Mouse (Mus musculus) gastrocnemius, adult 8-10 months (tissue): Measurements from ENCODE around the gene Siah2. TPM values are rescaled to one million over a fixed set of nuclear protein-coding genes. Genes with fewer than 3 reads are reported as not detected.

Source experiments
- DNase-seq, 2 experiments: peaks; one replicate each; pipeline ENCODE4 v3.0.0; 2022; ENCODE audit warnings: low spot score in 2 of 2
- total RNA-seq, 4 experiments: library from RNA; stranded (reverse); gene quantifications; 2 replicates each; pipeline ENCODE4 v1.2.4; 2022

The Siah2 gene
- total RNA-seq, 4 experiments from 2014 or later = 8.5 to 11.6 (median 9.6) TPM

- no peak for DNase-seq
Observed at GRCm38 (mm10) chr3:58695507-58695906, 3.3 kb upstream of the Siah2 start.

DNA sequence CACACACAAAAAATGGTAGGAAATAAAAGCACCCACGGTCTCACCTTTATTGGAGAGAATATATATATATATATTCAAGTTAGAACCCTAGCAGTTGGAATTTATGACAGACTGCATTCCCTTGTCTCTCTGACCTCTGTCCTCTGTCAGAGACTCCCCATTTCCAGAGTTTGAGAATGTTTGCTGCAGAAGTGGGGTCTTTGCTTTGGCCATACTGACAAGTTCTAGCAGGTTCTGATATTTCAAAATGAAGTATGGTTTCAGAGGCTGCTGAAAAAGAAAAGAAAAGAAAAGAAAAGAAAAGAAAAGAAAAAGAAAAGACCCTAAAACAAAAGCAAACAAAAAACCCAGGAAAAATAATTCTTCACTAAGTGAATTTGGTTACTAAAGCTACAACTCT, 2.8 kb upstream of the Siah2 start:
- no peak for DNase-seq

- no peak for DNase-seq
Observed at GRCm38 (mm10) chr3:58693331-58693730, 1.1 kb upstream of the Siah2 start.

DNA sequence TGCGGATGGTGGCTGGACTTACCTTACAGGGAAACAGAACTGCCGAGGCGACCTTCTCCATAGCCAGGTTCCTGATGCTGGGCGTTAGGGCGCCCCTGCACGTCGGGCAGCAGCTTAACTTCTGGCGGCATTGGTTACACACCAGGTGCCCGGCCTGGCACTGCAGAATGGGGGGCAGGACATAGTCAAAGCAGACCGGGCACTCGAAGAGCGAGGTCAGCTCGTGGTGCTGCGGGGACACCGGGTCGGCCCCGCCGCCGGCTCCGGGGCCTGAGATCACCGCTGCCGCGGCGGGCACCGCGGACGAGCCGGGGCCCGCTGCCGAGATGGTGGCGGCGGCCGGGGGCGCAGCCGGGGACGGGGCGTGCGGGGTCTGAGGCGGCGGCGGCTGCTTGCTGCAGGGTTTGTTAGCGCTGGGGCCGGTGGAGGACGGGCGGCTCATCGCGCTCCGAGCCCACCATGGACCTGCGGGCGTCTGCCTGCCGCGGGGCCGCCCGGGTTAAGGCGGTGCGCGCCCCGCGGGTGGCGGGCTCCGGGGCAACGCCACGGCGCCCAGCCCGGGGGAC, 743 bp downstream of the Siah2 start:
- DNase-seq = peak; percentile 30 to 51

DNA sequence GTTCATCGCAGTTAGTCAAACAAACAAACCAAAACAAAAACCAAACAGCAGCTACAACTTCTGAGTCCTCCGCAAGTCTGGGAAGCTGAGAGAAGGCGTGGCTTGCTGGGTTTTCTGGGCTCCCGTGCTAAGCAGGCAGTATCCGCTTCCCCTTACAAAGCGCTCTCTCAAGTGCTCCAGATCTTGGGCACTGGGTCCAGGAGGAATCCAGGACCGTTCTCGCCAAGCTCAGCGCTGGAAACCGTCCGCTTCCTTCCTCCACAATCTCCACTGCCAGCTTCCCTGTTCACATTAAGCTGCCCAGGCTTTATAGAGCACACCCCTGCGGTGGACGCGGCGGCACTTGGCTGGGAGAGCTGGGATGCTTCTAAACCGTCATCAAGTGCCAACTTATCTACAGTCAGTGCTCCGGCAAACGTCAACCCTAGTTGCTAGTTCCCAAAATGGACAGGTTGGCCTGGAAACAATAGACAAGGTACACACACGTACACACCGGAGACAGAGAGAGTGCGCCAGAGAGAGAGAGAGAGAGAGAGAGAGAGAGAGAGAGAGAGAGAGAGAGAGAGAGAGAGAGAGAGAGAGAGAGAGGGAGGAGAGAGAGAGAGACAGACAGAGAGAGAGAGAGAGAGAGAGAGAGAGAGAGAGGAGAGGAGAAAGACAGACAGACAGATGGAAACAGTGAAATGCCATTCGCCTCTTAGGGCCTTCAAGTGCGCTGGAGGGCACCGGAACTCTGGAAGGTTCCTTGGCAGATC, 1.4 kb downstream of the Siah2 start:
- peak; percentile 48 to 50 for DNase-seq

GRCm38 (mm10) chr3:58689721-58690120, 2.5 kb downstream of the Siah2 start:
- DNase-seq = no peak

- DNase-seq = no peak
Observed at GRCm38 (mm10) chr3:58689105-58689504, 3.1 kb downstream of the Siah2 start.

DNA sequence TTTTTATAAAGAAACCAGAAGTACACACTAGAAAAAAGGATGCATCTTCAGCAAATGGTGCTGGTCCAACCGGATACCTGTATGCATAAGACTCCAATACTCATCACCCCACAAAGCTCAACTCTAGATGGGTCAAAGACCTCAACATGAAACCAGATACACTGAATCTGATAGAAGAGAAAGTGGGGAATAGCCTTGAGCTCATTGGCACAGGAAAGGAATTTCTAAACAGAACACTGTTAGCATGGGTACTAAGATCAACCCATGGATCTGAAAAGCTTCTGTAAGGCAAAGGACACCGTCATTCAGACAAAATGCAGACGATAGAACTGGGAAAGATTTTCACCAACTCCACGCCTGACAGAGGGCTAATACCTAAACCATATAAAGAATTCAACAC, 3.6 kb downstream of the Siah2 start:
- DNase-seq = no peak

GRCm38 (mm10) chr3:58686922-58687284, 5.3 kb downstream of the Siah2 start:
- DNase-seq = no peak

- no peak for DNase-seq
Observed at GRCm38 (mm10) chr3:58686206-58686921, 5.8 kb downstream of the Siah2 start.

- no peak for DNase-seq
Observed at GRCm38 (mm10) chr3:58685396-58685795, 6.8 kb downstream of the Siah2 start.

- DNase-seq = no peak
Observed at GRCm38 (mm10) chr3:58683346-58683745, 8.9 kb downstream of the Siah2 start.

GRCm38 (mm10) chr3:58682336-58682735, 9.9 kb downstream of the Siah2 start:
- no peak for DNase-seq

DNA sequence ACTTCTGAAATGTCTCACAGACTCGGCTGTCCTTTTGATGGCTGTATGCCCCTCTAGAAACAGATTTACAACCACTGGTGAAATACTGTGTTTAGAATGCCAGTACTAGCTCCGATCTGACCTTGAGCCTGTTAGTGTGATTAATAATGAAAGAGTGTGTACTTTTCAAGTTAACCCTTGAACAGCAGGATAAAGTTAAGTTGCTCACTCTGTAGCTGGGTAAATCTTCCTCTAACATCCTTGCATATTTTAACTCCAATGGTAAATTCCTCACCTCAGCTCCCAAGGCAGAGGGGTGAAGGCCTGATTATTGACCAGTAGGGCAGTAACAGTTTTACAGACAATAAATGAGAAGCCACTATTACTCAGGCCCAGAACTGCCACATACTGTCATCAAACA, 10.4 kb downstream of the Siah2 start:
- no peak for DNase-seq

GRCm38 (mm10) chr3:58680943-58681637, 11.1 kb downstream of the Siah2 start:
- no peak for DNase-seq

DNA sequence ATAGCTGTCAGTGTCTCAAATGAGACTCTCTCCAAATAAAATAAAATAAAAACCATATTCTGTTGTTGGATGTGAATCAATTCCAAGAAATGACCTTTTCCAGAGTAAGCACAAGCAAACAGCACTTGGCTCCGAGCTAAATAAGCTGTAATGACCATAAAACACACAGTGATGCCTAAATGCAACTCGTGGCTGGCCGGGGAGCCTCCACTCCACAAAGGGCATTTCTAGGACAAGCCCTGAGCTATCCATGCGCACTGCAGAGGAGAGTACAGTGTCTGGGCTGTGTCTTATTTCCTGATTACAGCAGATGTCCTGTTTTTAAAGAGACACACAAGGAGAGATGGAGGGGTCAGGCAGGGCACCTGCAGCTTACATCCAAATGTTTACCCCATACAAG, 12.2 kb downstream of the Siah2 start:
- DNase-seq = no peak

DNA sequence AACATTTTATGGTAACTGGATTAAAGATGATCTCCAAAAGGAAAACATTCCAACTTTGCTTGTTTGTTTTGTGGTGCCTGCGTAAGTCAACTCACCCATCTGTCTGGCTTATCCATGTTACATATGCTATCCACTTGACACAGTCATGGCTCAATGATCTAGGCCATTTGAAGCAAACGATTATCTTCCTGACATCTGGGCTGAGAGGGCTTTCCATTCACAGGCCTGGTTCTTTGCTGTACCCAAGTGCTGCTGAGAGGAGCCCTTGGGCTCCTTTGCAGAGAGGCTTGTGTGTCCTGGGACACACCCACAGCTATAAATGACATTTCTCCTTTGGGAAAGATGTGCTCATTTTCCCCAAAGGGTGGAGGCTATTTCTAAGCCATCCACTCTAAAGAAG, 13.3 kb downstream of the Siah2 start:
- DNase-seq = no peak

DNA sequence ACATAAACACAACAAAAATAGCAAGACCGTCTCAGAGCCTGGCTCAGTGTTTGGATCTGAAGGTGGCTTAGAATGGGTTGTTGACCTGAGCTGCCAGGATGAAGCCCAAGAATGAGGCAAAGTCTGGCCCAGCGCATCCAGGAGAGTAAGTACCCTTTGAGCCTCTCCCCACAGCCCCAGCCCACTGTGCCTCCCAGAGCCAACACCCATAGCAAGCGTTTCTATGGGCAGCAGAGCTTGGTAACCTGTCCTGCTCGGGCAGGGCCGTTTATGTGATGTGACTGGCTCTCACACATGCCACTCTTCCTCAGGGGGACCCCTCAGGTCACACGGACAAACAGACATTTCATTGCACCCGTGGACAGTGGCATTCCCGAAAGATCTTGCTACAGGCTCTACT, 13.8 kb downstream of the Siah2 start:
- DNase-seq = no peak

- no peak for DNase-seq
Observed at GRCm38 (mm10) chr3:58677615-58678014, 14.6 kb downstream of the Siah2 start.

GRCm38 (mm10) chr3:58673295-58673694, 18.9 kb downstream of the Siah2 start:
- DNase-seq = no peak

DNA sequence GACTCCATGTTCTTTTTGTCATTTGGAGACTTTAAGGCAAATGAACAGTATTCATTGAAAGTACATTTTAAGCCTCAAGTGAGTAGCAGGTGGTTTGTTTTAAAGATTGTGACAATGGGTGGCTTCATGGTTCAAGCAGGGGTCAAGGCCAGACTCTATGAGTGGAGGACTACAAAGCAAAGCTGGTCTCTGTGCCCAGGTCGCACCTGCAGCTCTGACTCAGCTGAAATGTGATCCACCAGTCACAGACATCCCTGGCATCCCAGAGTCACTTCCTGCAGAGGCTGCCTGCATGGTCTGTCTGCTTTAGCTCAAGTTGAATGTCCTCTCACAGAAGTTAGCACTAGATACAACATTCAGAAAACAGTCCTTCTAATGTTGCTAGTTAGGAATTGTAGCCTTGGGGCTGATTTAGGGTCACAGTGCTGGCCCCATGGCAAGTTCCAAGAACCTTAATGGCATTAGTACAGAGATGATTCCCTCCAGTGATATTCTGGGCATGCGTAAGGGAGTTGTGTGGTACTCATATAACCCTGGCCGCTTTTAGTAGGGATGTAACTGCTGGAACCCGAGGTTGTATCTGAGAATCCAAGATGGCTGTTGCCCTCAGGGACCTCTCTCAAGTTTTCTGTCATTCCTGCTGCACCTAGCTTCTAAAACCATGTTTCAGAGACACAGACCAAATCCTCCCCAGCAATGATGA, 19.6 kb downstream of the Siah2 start:
- no peak for DNase-seq
